Mouse (Mus musculus) thymus, postnatal 25 days (tissue): Measurements from ENCODE around the gene Kif1c.
"Not testable (repeated sequence)": the region's sequence is repeated elsewhere in the genome, so short reads cannot be mapped to it uniquely, and the experiment has no call there.

Source experiments
- DNase-seq: peaks from one replicate; pipeline ENCODE4 v3.0.0; 2022

The Kif1c gene

GRCm38 (mm10) chr11:70747876-70748545, 47.7 kb downstream of the Kif1c start:
- no peak for DNase-seq

GRCm38 (mm10) chr11:70752337-70753017, 52.1 kb downstream of the Kif1c start:
- DNase-seq, result no peak

GRCm38 (mm10) chr11:70753146-70753545, 52.8 kb downstream of the Kif1c start:
- no peak for DNase-seq

GRCm38 (mm10) chr11:70754476-70754875, 54.1 kb downstream of the Kif1c start:
- DNase-seq, result no peak

DNA sequence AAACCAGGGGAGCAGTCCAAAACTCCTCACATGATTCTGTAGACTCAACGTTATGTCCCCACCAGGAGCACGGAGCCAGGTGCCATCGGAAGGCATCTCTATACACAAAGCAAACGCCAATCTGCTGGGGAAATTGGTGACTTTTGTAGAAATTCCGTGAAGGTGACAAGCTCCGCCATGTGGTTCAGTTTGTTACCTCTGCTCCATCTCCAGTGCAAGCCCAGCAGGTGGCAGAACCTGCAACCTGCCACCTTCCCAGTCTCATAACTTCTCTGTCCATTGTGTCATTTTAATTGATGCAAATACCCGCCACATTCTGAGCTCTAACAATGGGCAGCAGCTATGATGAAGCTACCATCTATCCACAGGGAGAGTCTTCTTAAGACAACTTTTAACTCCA, 54.6 kb downstream of the Kif1c start:
- DNase-seq, result no peak

- DNase-seq, result peak; percentile 87
These were observed 55.3 kb downstream of the Kif1c start for GRCm38 (mm10) chr11:70755645-70756044.

GRCm38 (mm10) chr11:70760446-70760845, 60.1 kb downstream of the Kif1c start:
- DNase-seq, result not testable (repeated sequence)

GRCm38 (mm10) chr11:70762641-70763040, 62.3 kb downstream of the Kif1c start:
- DNase-seq, result peak; percentile 21

DNA sequence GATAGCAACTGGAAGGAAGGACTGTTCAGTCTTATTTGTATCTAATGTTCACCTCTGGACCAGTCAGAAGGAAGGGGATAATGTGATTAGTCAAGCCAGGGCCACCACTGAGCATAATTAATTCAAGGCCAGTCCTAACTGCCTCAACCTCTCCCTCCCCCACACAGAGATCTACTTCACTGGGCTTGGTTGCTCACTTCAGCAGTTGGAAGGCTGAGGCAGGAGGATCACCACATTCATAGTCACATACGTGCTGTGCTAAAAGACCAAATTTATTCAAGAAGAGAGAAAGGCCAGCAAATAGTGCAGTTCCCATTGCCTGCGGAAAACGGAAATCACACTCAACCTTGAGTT, 63.2 kb downstream of the Kif1c start:
- no peak for DNase-seq

DNA sequence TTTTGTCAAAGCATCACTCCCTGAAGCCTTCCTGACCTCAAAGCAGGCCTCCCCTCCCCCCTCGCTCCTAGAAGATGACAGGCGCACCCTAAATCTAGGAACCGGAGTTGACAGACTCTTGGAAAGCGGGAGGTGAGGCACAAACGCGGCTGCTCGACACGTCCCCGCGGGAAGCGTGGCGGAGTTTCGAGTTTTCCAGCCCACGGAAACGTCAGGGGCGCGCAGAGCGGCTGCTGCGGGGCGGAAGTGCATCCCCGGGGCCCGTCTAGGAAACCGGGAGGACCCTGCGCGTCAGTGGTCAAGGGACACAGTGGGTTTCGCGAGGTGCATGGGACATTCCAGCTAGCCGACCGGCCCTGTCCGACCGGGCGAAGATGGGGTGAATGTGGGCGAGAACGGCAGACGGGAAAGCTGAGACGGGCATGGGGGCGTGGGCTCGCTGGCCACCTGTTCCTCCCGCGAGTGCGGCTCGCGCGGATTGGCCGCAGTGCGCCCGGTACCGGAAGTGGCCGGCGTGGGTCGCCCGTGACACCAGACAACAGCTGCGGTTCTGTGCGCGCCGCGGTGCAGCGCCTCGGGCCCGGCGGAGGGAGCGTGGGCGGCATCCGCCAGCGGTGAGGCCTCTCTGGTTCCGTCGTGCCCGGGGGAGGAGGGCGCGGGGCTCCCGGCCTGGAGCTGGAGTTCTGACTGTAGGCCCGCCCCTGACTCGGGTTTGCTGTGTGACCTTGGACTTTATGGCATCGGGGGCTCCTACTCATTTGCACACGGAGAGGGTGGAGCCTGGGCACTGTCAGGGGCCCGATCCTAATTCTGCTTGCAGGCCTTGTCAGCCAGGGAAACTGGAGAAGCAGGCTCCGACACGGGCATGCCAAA, 63.8 kb downstream of the Kif1c start, which contains the start of gene Zfp3:
Gene Zfp3 (plus strand): TSS at position 274 of the 873 bp plus-strand sequence.
- peak; percentile 88 for DNase-seq

- peak; percentile 30 for DNase-seq
These were observed 65.6 kb downstream of the Kif1c start for GRCm38 (mm10) chr11:70765776-70766445.

- no peak for DNase-seq
These were observed 70.5 kb downstream of the Kif1c start for GRCm38 (mm10) chr11:70770804-70771203.

- DNase-seq, result peak; percentile 79
These were observed 76.7 kb downstream of the Kif1c start for GRCm38 (mm10) chr11:70776830-70777571.

DNA sequence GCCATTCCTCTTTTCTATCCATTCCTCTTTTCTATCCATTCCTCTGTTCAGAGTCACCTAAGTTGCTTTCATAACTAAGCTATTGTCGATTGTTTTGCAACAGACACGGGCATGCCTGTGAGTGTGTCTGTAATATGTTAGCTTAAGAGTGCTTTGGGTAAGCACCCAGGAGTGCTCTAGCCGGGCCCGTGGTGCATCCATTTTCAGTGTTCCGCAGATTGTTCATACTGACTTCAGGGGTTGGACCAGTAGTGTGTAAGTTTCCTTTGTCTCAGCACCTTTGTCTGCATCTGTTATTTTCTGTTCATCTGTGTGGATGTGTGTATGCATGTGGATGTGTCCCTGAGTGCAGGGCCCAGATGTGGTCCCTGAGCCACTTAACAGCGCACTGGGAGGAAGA, 77.3 kb downstream of the Kif1c start:
- no peak for DNase-seq

DNA sequence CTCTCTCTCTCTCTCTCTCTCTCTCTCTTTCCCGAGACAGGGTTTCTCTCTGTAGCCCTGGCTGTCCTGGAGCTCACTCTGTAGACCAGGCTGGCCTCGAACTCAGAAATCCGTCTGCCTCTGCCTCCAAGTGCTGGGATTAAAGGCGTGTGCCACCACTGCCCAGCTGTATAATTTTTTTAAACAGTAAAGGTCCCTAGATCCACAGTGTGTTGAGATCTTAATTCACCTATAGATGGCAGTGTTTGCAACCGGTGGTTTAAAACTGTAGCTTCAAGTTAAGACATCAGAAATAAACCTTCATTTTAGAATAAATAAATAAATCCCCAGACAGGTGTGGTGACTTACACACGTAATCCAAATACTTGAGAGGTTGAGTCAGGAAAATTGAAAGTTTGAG, 77.7 kb downstream of the Kif1c start:
- DNase-seq, result not testable (repeated sequence)
